10 mouse cellular contexts compared by ENCODE assay signal in genomic region chr10:67742305-67742704, GRCm38 (mm10).
DNase-seq lines count a peak whose midpoint lies in the region; ATAC-seq lines count a peak whose summit lies in the region.
"Had no signal": no experiment of that assay in that cellular context is flagged by ENCODE, and none has a peak within 500 bp of the region (broad histone marks: within the 10 kb centered on the region; RNA-seq: fewer than 3 reads in every experiment).

No protein-coding gene starts in this region.

- H3K27me3 ChIP-seq in midbrain, embryonic 11.5 days (ENCODE audit: control insufficient read depth, insufficient read depth, low read length), result no peaks in the 10 kb centered on the region
- no peaks in the 10 kb centered on the region for H3K27me3 ChIP-seq in midbrain, embryonic 15.5 days (replicated peaks)
- H3K27me3 ChIP-seq: embryonic facial prominence, embryonic 13.5 days had no signal

- 89% methylated on average over 10 of the region's 10 CpGs for WGBS in midbrain, embryonic 11.5 days
- 86% methylated on average over 10 of the region's 10 CpGs for WGBS in midbrain, embryonic 15.5 days

- H3K36me3 ChIP-seq in midbrain, embryonic 11.5 days (ENCODE audit: control insufficient read depth, insufficient read depth, low read length), result no peaks in the 10 kb centered on the region
- H3K36me3 ChIP-seq in midbrain, embryonic 15.5 days (replicated peaks), result no peaks in the 10 kb centered on the region
- H3K36me3 ChIP-seq: embryonic facial prominence, embryonic 13.5 days; midbrain, embryonic 10.5 days had no signal

- no peak for ATAC-seq in midbrain, embryonic 11.5 days (ENCODE audit: low FRiP score)
- ATAC-seq in midbrain, embryonic 15.5 days (replicated peaks), result no peak

- H3K4me3 ChIP-seq in midbrain, embryonic 11.5 days (ENCODE audit: low read depth, low read length), result no peak overlapping the region
- no peak overlapping the region for H3K4me3 ChIP-seq in midbrain, embryonic 15.5 days
- H3K4me3 ChIP-seq: embryonic facial prominence, embryonic 13.5 days; midbrain, embryonic 10.5 days had no signal

- peak; percentile 25 for DNase-seq in adrenal gland, postnatal 14 days
- DNase-seq in adrenal gland, postnatal 25 days, result no peak
- DNase-seq in midbrain, embryonic 11.5 days (ENCODE audit: low spot score, missing footprints), result peak; percentile 70
- DNase-seq in kidney, adult 8-10 months, result peak; percentile 10 to 14
- no peak for DNase-seq in neural tube, embryonic 10.5 days (ENCODE audit: extremely low spot score, low spot score)
- no peak for DNase-seq in thymus, postnatal 4 days
- no peak for DNase-seq in layer of hippocampus, adult 9-11 months

- no peak overlapping the region for H3K27ac ChIP-seq in midbrain, embryonic 11.5 days (ENCODE audit: low read depth, low read length)
- H3K27ac ChIP-seq in midbrain, embryonic 15.5 days, result no peak overlapping the region
- H3K27ac ChIP-seq: embryonic facial prominence, embryonic 13.5 days; midbrain, embryonic 10.5 days had no signal

- H3K4me2 ChIP-seq in midbrain, embryonic 11.5 days, result no peak overlapping the region
- H3K4me2 ChIP-seq in midbrain, embryonic 15.5 days, result no peak overlapping the region
- H3K4me2 ChIP-seq: embryonic facial prominence, embryonic 13.5 days had no signal

- no peaks in the 10 kb centered on the region for H3K4me1 ChIP-seq in midbrain, embryonic 11.5 days (ENCODE audit: control insufficient read depth, insufficient read depth, low read length)
- H3K4me1 ChIP-seq in midbrain, embryonic 15.5 days, result no peaks in the 10 kb centered on the region

- no peak overlapping the region for H3K9ac ChIP-seq in midbrain, embryonic 11.5 days (ENCODE audit: low read length)
- H3K9ac ChIP-seq in midbrain, embryonic 15.5 days, result no peak overlapping the region
- H3K9ac ChIP-seq: embryonic facial prominence, embryonic 13.5 days had no signal

- H3K9me3 ChIP-seq in midbrain, embryonic 11.5 days (ENCODE audit: control insufficient read depth, low read length), result no peaks in the 10 kb centered on the region
- no peaks in the 10 kb centered on the region for H3K9me3 ChIP-seq in midbrain, embryonic 15.5 days
- H3K9me3 ChIP-seq: embryonic facial prominence, embryonic 13.5 days; midbrain, embryonic 10.5 days had no signal

Comparison
In these comparisons a context has a peak if more than half of its experiments do, and no peak if none do; other contexts are left out.
1. DNase-seq: peak in adrenal gland, postnatal 14 days (single experiment), midbrain, embryonic 11.5 days (single experiment) and kidney, adult 8-10 months (2 of 2); none in adrenal gland, postnatal 25 days (single experiment), neural tube, embryonic 10.5 days (single experiment), thymus, postnatal 4 days (single experiment) and layer of hippocampus, adult 9-11 months (single experiment).